Mouse (Mus musculus) limb, embryonic 10.5 days (tissue): ENCODE measurements around the gene Vmn1r220. TPM values are rescaled to one million over a fixed set of nuclear protein-coding genes. Genes with fewer than 3 reads are reported as not detected.
"Not testable (repeated sequence)": the region's sequence is repeated elsewhere in the genome, so short reads cannot be mapped to it uniquely, and the experiment has no call there.

Source experiments
- DNase-seq: peaks from one replicate; pipeline ENCODE4 v3.0.0-alpha.2; 2017; ENCODE audit warnings: low spot score
- H3K27ac ChIP-seq: fragments of 300-500 bp; sonication (generic); 2 replicates; pipeline ENCODE4 v1.5.1; 2016; ENCODE audit warnings: mild to moderate bottlenecking
- H3K27me3 ChIP-seq: fragments of 300-500 bp; sonication (generic); 2 replicates; pipeline ENCODE4 v1.6.1; 2016; ENCODE audit warnings: low read depth, mild to moderate bottlenecking; ENCODE audit not compliant: poor library complexity, severe bottlenecking
- H3K36me3 ChIP-seq: fragments of 300-500 bp; sonication (generic); 2 replicates; pipeline ENCODE4 v1.6.1; 2016; ENCODE audit warnings: mild to moderate bottlenecking, moderate library complexity
- H3K4me1 ChIP-seq: fragments of 300-500 bp; sonication (generic); 2 replicates; pipeline ENCODE4 v1.6.1; 2016
- H3K4me3 ChIP-seq: fragments of 300-500 bp; sonication (generic); 2 replicates; pipeline ENCODE4 v1.5.1; 2016; ENCODE audit warnings: mild to moderate bottlenecking, moderate library complexity
- H3K9me3 ChIP-seq: fragments of 300-500 bp; sonication (generic); replicated peaks from 2 replicates; pipeline ENCODE4 v1.6.1; 2016; ENCODE audit warnings: mild to moderate bottlenecking
- WGBS: fragments of 180-500 bp; shearing (Covaris S2); methylation state at CpG from one replicate; pipeline ENCODE4 v1.1.7; 2016; 5-methylcytosine and 5-hydroxymethylcytosine counted together
- polyA plus RNA-seq: library from polyadenylated mRNA; unstranded; fragments of >200 nt; fragmentation: Nextera tagmentation; extraction: Ambion mirVana; gene quantifications from 2 replicates; pipeline ENCODE4 v1.2.1, GENCODE M21; 2016

The Vmn1r220 gene
- not detected in 2 replicates for polyA plus RNA-seq

GRCm38 (mm10) chr13:23187875-23188274, at the start of gene Vmn1r220:
Gene Vmn1r220, minus strand, starts transcription at chr13:23187975.
- no peaks in the 10 kb centered on the region for H3K9me3 ChIP-seq

DNA sequence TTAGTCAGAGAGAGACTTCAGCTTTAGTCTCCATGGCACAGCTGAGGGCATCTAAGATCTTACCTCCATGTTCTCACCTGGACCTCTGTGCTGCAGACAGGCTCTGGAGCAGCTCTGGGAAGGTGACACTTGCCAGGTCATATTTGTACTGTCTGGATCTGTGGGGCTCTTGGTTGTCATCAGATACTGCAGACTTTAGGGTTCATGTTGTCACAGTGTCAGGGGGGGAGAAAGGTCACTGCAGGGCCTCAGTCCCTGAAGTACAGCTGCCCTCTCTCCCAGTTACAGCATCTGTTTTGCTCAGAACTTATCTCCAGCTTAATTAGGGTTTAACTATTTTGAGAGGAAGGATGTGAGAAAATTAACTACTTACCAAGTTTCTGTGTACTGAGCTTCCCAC, 48.1 kb upstream of the Vmn1r220 start, which contains the start of gene Vmn1r222:
TSS of gene Vmn1r222 (minus strand) at position 101 of the 400 bp plus-strand sequence.
- not testable (repeated sequence) for H3K4me3 ChIP-seq, H3K36me3 ChIP-seq, H3K27ac ChIP-seq, DNase-seq, H3K4me1 ChIP-seq, H3K27me3 ChIP-seq, H3K9me3 ChIP-seq

More at GRCm38 (mm10) chr13:23187875-23188274, at the start of gene Vmn1r220:
- Histone ChIP-seq H3K27me3 (no peaks in the 10 kb centered on the region), H3K4me3 (no peak within 1 kb of the TSS), H3K4me1 (no peaks in the 10 kb centered on the region), H3K36me3 (no peaks in the 10 kb centered on the region), H3K27ac (no peak within 1 kb of the TSS)
- DNase-seq, result no peak
- WGBS, result 85% methylated on average over 2 of the region's 2 CpGs

- H3K36me3 ChIP-seq, H3K27me3 ChIP-seq, H3K27ac ChIP-seq, H3K9me3 ChIP-seq, H3K4me3 ChIP-seq, H3K4me1 ChIP-seq, DNase-seq: not testable (repeated sequence)
- WGBS, result 93% methylated on average over 2 of the region's 2 CpGs
Observed at GRCm38 (mm10) chr13:23213827-23214226, 26.1 kb upstream of the Vmn1r220 start, which contains the start of gene Vmn1r221. Gene Vmn1r221, plus strand, starts transcription at chr13:23214127.

GRCm38 (mm10) chr13:23203885-23204284, 16.1 kb upstream of the Vmn1r220 start:
- not testable (repeated sequence) for H3K4me1 ChIP-seq, DNase-seq, H3K27me3 ChIP-seq, H3K4me3 ChIP-seq, H3K27ac ChIP-seq, H3K9me3 ChIP-seq, H3K36me3 ChIP-seq
- WGBS, result 89% methylated on average over 1 of the region's 1 CpGs

GRCm38 (mm10) chr13:23166471-23166870, 21.3 kb downstream of the Vmn1r220 start:
- not testable (repeated sequence) for H3K4me1 ChIP-seq, DNase-seq
- WGBS, result 86% methylated on average over 4 of the region's 4 CpGs

GRCm38 (mm10) chr13:23159012-23159411, 28.8 kb downstream of the Vmn1r220 start, which contains the start of gene Vmn1r219:
Gene Vmn1r219, plus strand, starts transcription at chr13:23159312.
- H3K9me3 ChIP-seq, result no peaks in the 10 kb centered on the region
- DNase-seq, result no peak
- H3K4me1 ChIP-seq, result no peaks in the 10 kb centered on the region
- H3K4me3 ChIP-seq, result no peak within 1 kb of the TSS
- no peaks in the 10 kb centered on the region for H3K27me3 ChIP-seq
- 82% methylated on average over 4 of the region's 4 CpGs for WGBS
- no peaks in the 10 kb centered on the region for H3K36me3 ChIP-seq
- H3K27ac ChIP-seq, result no peak within 1 kb of the TSS

More at GRCm38 (mm10) chr13:23166471-23166870, 21.3 kb downstream of the Vmn1r220 start:
- not testable (repeated sequence) for H3K36me3 ChIP-seq, H3K27ac ChIP-seq, H3K4me3 ChIP-seq, H3K9me3 ChIP-seq, H3K27me3 ChIP-seq

- WGBS, result 78% methylated on average over 3 of the region's 3 CpGs
- no peak for DNase-seq
Observed at GRCm38 (mm10) chr13:23157848-23158247, 29.9 kb downstream of the Vmn1r220 start.

DNA sequence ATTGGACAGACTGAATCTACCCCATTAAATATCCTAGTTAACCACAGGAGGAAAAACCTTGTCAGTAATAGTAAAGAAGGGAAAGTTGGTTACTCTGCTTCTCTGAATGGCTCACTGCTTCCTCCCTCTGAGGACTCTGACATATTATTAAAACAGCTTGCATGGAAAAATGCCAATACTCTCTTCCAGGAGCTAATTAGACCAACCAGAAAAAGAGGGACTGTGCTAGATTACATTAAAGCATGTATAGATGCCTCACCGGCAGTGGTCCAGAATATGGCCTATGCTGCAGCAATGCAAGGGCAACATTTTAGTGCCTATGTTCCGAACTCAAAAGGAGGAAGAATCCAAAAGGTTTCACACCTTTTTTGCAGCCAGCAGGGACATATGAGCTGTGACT, 48.9 kb downstream of the Vmn1r220 start:
- 91% methylated on average over 2 of the region's 2 CpGs for WGBS
- H3K4me1 ChIP-seq, result no peaks in the 10 kb centered on the region

More at GRCm38 (mm10) chr13:23157848-23158247, 29.9 kb downstream of the Vmn1r220 start:
- Histone ChIP-seq H3K9me3 (no peaks in the 10 kb centered on the region), H3K36me3 (no peaks in the 10 kb centered on the region), H3K4me1 (no peaks in the 10 kb centered on the region), H3K27ac (no peak overlapping the region), H3K27me3 (no peaks in the 10 kb centered on the region), H3K4me3 (no peak overlapping the region)

DNA sequence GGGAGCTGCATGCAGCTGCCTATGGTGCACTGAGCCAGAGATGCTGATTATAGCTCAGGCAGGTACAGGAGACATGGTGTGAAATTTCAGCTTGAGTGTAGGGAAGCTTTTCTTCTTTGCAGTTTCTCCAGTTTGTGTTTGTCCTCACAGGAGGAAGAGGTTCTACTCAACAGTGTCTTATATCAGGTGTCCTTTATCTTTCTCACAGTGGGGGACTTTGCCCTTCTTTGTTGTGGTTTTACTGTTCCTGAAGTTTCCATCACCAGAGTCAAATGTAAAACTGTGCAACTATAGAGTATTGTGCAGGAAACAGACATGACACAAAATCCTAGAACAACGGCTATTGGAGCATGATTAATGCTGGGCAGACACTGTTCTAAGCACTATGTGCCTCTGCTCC, 54.3 kb downstream of the Vmn1r220 start:
- 76% methylated on average over 1 of the region's 1 CpGs for WGBS
- no peaks in the 10 kb centered on the region for H3K36me3 ChIP-seq
- H3K4me3 ChIP-seq, result no peak overlapping the region
- no peaks in the 10 kb centered on the region for H3K27me3 ChIP-seq
- H3K4me1 ChIP-seq, result no peaks in the 10 kb centered on the region
- H3K9me3 ChIP-seq, result no peaks in the 10 kb centered on the region
- no peak for DNase-seq
- H3K27ac ChIP-seq, result no peak overlapping the region

More for the DNA sequence above, 48.9 kb downstream of the Vmn1r220 start:
- DNase-seq, result no peak
- Histone ChIP-seq H3K9me3 (no peaks in the 10 kb centered on the region), H3K27me3 (no peaks in the 10 kb centered on the region), H3K27ac (no peak overlapping the region), H3K36me3 (no peaks in the 10 kb centered on the region), H3K4me3 (no peak overlapping the region)

DNA sequence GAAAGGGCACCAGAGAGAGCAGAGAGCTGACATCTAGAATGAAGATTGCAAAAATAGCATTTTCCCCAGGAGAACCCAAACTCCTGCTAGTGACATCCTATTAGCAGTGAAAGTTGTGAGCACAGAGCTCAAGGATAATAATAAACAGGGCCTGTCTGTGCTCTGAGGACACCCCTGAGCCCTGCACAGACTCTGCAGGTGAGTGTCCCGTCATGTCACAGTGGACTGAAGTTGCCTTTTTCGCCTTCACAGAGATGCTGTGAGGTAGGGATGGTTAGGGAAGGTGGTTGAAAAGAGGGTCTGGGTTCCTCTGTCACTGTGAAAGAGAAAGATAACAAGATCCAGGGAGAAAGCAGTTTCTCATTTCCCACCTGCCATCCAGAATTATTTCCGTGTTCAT, 54.7 kb downstream of the Vmn1r220 start, which contains the start of gene Vmn1r218:
TSS of gene Vmn1r218 (plus strand) at position 57 of the 400 bp plus-strand sequence.
- H3K36me3 ChIP-seq, result no peaks in the 10 kb centered on the region
- H3K27me3 ChIP-seq, result no peaks in the 10 kb centered on the region
- WGBS, result 75% methylated on average over 3 of the region's 3 CpGs
- H3K9me3 ChIP-seq, result no peaks in the 10 kb centered on the region
- no peak within 1 kb of the TSS for H3K27ac ChIP-seq
- DNase-seq, result no peak
- no peak within 1 kb of the TSS for H3K4me3 ChIP-seq
- H3K4me1 ChIP-seq, result no peaks in the 10 kb centered on the region

Other genes with a start within 250 kb of the Vmn1r220 start
- not detected in 2 replicates for gene Vmn1r213, start 180.3 kb downstream of the Vmn1r220 start, polyA plus RNA-seq
- not detected in 2 replicates for gene Vmn1r214, start 157.6 kb downstream of the Vmn1r220 start, polyA plus RNA-seq
- not detected in 2 replicates for gene Vmn1r215, start 120.0 kb downstream of the Vmn1r220 start, polyA plus RNA-seq
- not detected in 2 replicates for gene Vmn1r217, start 69.7 kb downstream of the Vmn1r220 start, polyA plus RNA-seq
- gene Vmn1r218, start 54.8 kb downstream of the Vmn1r220 start, polyA plus RNA-seq, result not detected in 2 replicates
- gene Vmn1r219, start 28.7 kb downstream of the Vmn1r220 start, polyA plus RNA-seq, result 0.01 TPM in 2 replicates
- not detected in 2 replicates for gene Vmn1r221, start 26.2 kb upstream of the Vmn1r220 start, polyA plus RNA-seq
- not detected in 2 replicates for gene Vmn1r222, start 48.0 kb upstream of the Vmn1r220 start, polyA plus RNA-seq
- 0.05 TPM in 1 of 2 replicates, not detected in the other for gene Vmn1r223, start 59.2 kb upstream of the Vmn1r220 start, polyA plus RNA-seq
- 55.7 and 69.0 TPM in 2 replicates for gene Zfp322a, start 181.2 kb upstream of the Vmn1r220 start, polyA plus RNA-seq
- gene Abt1, start 235.9 kb upstream of the Vmn1r220 start, polyA plus RNA-seq, result 16.9 and 17.1 TPM in 2 replicates